Mouse (Mus musculus) adrenal gland, postnatal 10 days (tissue): ENCODE data around the gene Zan. TPM values are rescaled to one million over a fixed set of nuclear protein-coding genes. Genes with fewer than 3 reads are reported as not detected.

ENCODE experiments used
- DNase-seq: peaks from one replicate; pipeline ENCODE4 v3.0.0; 2021; ENCODE audit warnings: mixed read lengths
- total RNA-seq, 2 experiments: library from RNA; stranded (reverse); gene quantifications; 2 replicates each; pipeline ENCODE4 v1.2.3; 2021

Zan gene
- total RNA-seq, 2 experiments from 2014 or later: 0.09 to 0.15 TPM

- no peak for DNase-seq
Observed at GRCm38 (mm10) chr5:137330910-137331309, 146.0 kb downstream of the Zan start.

Other genes starting within 250 kb of the Zan start
- 10 to 100 TPM; 11.6 to 21.3 TPM for gene Ache, start 189.5 kb downstream of the Zan start, total RNA-seq
- gene Ufsp1, start 182.4 kb downstream of the Zan start, total RNA-seq: 10 to 100 TPM in 1 of 2 experiments, 1 to 10 TPM in 1; 7.6 to 11.5 TPM
- gene Srrt, start 169.4 kb downstream of the Zan start, total RNA-seq: 100 to 1,000 TPM; 130 to 173 TPM
- 10 to 100 TPM; 33.6 to 36.8 TPM for gene Trip6, start 162.7 kb downstream of the Zan start, total RNA-seq
- gene Slc12a9, start 143.5 kb downstream of the Zan start, total RNA-seq: 10 to 100 TPM in 1 of 2 experiments, 1 to 10 TPM in 1; 9.2 to 12.6 TPM
- 10 to 100 TPM; 71.9 to 73.6 TPM for gene Ephb4, start 127.0 kb downstream of the Zan start, total RNA-seq
- gene Pop7, start 25.5 kb upstream of the Zan start, total RNA-seq: 10 to 100 TPM; 23.8 to 27.2 TPM
- gene Gigyf1, start 41.5 kb upstream of the Zan start, total RNA-seq: 10 to 100 TPM; 24.2 to 39.1 TPM
- not detected for gene Epo, start 56.2 kb upstream of the Zan start, total RNA-seq
- gene Gnb2, start 56.4 kb upstream of the Zan start, total RNA-seq: 100 to 1,000 TPM; 592 to 682 TPM
- 1 to 10 TPM; 3.2 to 4.6 TPM for gene Actl6b, start 76.5 kb upstream of the Zan start, total RNA-seq
- 10 to 100 TPM; 18.8 to 42.1 TPM for gene Tfr2, start 92.8 kb upstream of the Zan start, total RNA-seq
- 10 to 100 TPM; 43.3 to 47.4 TPM for gene Mospd3, start 124.0 kb upstream of the Zan start, total RNA-seq
- gene Pcolce, start 136.7 kb upstream of the Zan start, total RNA-seq: 100 to 1,000 TPM; 347 to 368 TPM
- gene Fbxo24, start 151.9 kb upstream of the Zan start, total RNA-seq: 1 to 10 TPM in 1 of 2 experiments, under 1 TPM in 1; 0.51 to 1.2 TPM
- gene Lrch4, start 152.1 kb upstream of the Zan start, total RNA-seq: 10 to 100 TPM; 25.0 to 29.9 TPM
- 10 to 100 TPM in 1 of 2 experiments, 1 to 10 TPM in 1; 5.7 to 10.6 TPM for gene Gm20605, start 152.1 kb upstream of the Zan start, total RNA-seq
- 1 to 10 TPM; 4.2 to 9.7 TPM for gene Sap25, start 164.3 kb upstream of the Zan start, total RNA-seq
- 1 to 10 TPM; 2.1 to 4.0 TPM for gene Irs3, start 168.7 kb upstream of the Zan start, total RNA-seq
- gene Agfg2, start 207.7 kb upstream of the Zan start, total RNA-seq: 10 to 100 TPM; 21.0 to 21.9 TPM